Mouse (Mus musculus) E14TG2a.4 (cell line): ENCODE measurements at regions not wholly inside any gene's neighbourhood (a gene's known extent, or its start where the extent isn't known, plus 50 kb on each side); places are given as distances from the start of the nearest gene placed in this dataset.

Source experiments
- CTCF ChIP-seq: conservative IDR thresholded peaks from 2 replicates; pipeline ENCODE4 v1.5.1; 2014; ENCODE audit warnings: low read length
- NANOG ChIP-seq: IDR thresholded peaks from 2 replicates; pipeline ENCODE4 v1.6.1; 2014; ENCODE audit warnings: borderline replicate concordance, low read length, mixed read lengths
- POU5F1 ChIP-seq: IDR thresholded peaks from 2 replicates; pipeline ENCODE4 v1.6.1; 2014; ENCODE audit warnings: low read length, borderline replicate concordance

DNA sequence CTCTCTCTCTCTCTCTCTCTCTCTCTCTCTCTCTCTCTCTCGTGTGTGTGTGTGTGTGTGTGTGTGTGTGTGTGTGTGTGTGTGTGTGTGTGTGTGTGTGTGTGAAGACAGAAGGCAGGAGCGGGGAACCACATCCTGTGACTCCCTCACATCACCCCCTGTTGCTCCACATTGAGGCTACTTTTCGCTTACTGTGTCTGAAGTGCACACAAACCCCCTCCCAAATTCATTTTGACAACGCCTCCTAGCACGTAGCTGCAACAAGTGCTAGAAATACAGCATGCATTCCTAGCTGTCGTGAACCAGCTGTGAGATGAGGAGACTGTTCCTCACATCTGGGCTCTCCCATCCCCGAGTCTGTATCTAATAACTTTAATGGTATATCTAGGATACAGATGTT lies 106.4 kb downstream of the Dad1 start:
- TF ChIP-seq CTCF = no peak
- TF ChIP-seq NANOG = no peak
- TF ChIP-seq POU5F1 = no peak
